In the genomic region with DNA sequence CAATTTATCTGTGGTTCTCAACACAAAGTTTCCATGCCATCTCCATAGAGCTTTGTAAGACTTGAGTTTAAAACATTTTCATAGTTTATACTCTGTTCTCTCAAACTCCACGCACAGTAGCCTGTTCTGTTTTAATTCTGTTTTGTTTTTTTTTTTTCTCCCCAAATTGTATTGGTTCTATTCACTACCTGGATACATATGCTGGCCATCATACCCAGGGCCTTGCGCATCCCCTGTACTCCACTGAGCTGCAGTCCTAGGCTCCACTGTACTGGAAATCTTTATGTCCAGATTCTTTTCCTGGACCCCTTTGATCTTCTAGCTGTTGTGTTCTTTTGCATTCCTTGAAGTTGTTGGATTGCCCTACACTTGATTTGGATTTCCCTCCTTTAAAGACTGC, we compare ENCODE assay signal across 19 mouse cellular contexts. TPM values are rescaled to one million over a fixed set of nuclear protein-coding genes. Genes with fewer than 3 reads are reported as not detected.
DNase-seq lines count a peak whose midpoint lies in the region; ATAC-seq and TF ChIP-seq lines count a peak whose summit lies in the region.
"Had no signal": no experiment of that assay in that cellular context is flagged by ENCODE, and none has a peak within 500 bp of the region (broad histone marks: within the 10 kb centered on the region; RNA-seq: fewer than 3 reads in every experiment).

No protein-coding gene starts in this region.

- H3K4me1 ChIP-seq in lung, embryonic 15.5 days, result peaks cover 19% of the 10 kb centered on the region
- H3K4me1 ChIP-seq in G1E (ENCODE audit: insufficient read depth, low read depth, low read length), result peaks cover 93% of the 10 kb centered on the region
- peaks cover 31% of the 10 kb centered on the region for H3K4me1 ChIP-seq in embryonic facial prominence, embryonic 13.5 days
- peaks cover 97% of the 10 kb centered on the region for H3K4me1 ChIP-seq in megakaryocyte, embryonic 14.5 days
- H3K4me1 ChIP-seq in kidney, adult 2 months (ENCODE audit: control insufficient read depth, insufficient read depth, low read length), result peaks cover 19% of the 10 kb centered on the region; the same call in 1 of the 2 replicates

- H3K36me3 ChIP-seq in lung, embryonic 15.5 days, result no peaks in the 10 kb centered on the region
- peaks cover 76% of the 10 kb centered on the region for H3K36me3 ChIP-seq in G1E (replicated peaks)
- H3K36me3 ChIP-seq in embryonic facial prominence, embryonic 13.5 days, result no peaks in the 10 kb centered on the region
- H3K36me3 ChIP-seq in megakaryocyte, embryonic 14.5 days (replicated peaks; ENCODE audit: low read length), result no peaks in the 10 kb centered on the region
- no peaks in the 10 kb centered on the region for H3K36me3 ChIP-seq in kidney, adult 2 months (ENCODE audit: control insufficient read depth, insufficient read depth, low read length)
- H3K36me3 ChIP-seq: forebrain, embryonic 15.5 days; heart, embryonic 10.5 days; hindbrain, embryonic 13.5 days; limb, embryonic 10.5 days; neural tube, embryonic 13.5 days had no signal

- H3K9me3 ChIP-seq in lung, embryonic 15.5 days, result no peaks in the 10 kb centered on the region
- no peaks in the 10 kb centered on the region for H3K9me3 ChIP-seq in G1E (replicated peaks)
- H3K9me3 ChIP-seq in embryonic facial prominence, embryonic 13.5 days, result no peaks in the 10 kb centered on the region
- H3K9me3 ChIP-seq in megakaryocyte, embryonic 14.5 days, result no peaks in the 10 kb centered on the region
- H3K9me3 ChIP-seq: forebrain, embryonic 15.5 days; heart, embryonic 10.5 days; hindbrain, embryonic 13.5 days; limb, embryonic 10.5 days; neural tube, embryonic 13.5 days had no signal

- no peak for TF ChIP-seq CTCF in G1E (IDR thresholded peaks at IDR 0.05; ENCODE audit: low read depth, low read length)
- no peak for TF ChIP-seq CTCF in kidney, adult 2 months (conservative IDR thresholded peaks at IDR 0.05; ENCODE audit: insufficient read depth, insufficient read length, low read depth, low read length)

- TF ChIP-seq POLR2A in kidney, adult 2 months (IDR thresholded peaks at IDR 0.05; ENCODE audit: low read depth, low read length), result no peak

- H3K27ac ChIP-seq in lung, embryonic 15.5 days, result 0 out of 2 replicates have a peak overlapping the region, but pooled peaks have one; percentile 7
- 0 out of 2 replicates have a peak overlapping the region, but pooled peaks have one; percentile 11 for H3K27ac ChIP-seq in embryonic facial prominence, embryonic 13.5 days
- no peak overlapping the region for H3K27ac ChIP-seq in kidney, adult 2 months (ENCODE audit: insufficient read depth, low read depth, low read length)
- H3K27ac ChIP-seq: forebrain, embryonic 15.5 days; hindbrain, embryonic 13.5 days; neural tube, embryonic 13.5 days had no signal

- no peak overlapping the region for H3K4me2 ChIP-seq in lung, embryonic 15.5 days
- H3K4me2 ChIP-seq in embryonic facial prominence, embryonic 13.5 days, result no peak overlapping the region
- H3K4me2 ChIP-seq: forebrain, embryonic 15.5 days; hindbrain, embryonic 13.5 days; neural tube, embryonic 13.5 days had no signal

- no peak overlapping the region for H3K9ac ChIP-seq in lung, embryonic 15.5 days
- no peak overlapping the region for H3K9ac ChIP-seq in embryonic facial prominence, embryonic 13.5 days
- H3K9ac ChIP-seq: forebrain, embryonic 15.5 days; hindbrain, embryonic 13.5 days; liver, embryonic 14.5 days; neural tube, embryonic 13.5 days had no signal

- no peak for ATAC-seq in lung, embryonic 15.5 days (ENCODE audit: borderline replicate concordance, extremely low read depth, low FRiP score, low TSS enrichment)
- no peak for ATAC-seq in G1E (ENCODE audit: extremely low read depth, insufficient number of reproducible peaks, low FRiP score, poor library complexity, severe bottlenecking)
- ATAC-seq in embryonic facial prominence, embryonic 13.5 days (ENCODE audit: insufficient number of reproducible peaks, insufficient read depth, low FRiP score, low TSS enrichment, low read depth), result no peak
- ATAC-seq: forebrain, embryonic 15.5 days had no signal

- no peaks in the 10 kb centered on the region for H3K27me3 ChIP-seq in lung, embryonic 15.5 days
- H3K27me3 ChIP-seq in G1E (ENCODE audit: insufficient read depth, low read length), result no peaks in the 10 kb centered on the region
- no peaks in the 10 kb centered on the region for H3K27me3 ChIP-seq in embryonic facial prominence, embryonic 13.5 days
- no peaks in the 10 kb centered on the region for H3K27me3 ChIP-seq in megakaryocyte, embryonic 14.5 days (replicated peaks)
- H3K27me3 ChIP-seq in kidney, adult 2 months (replicated peaks; ENCODE audit: control insufficient read depth, insufficient read depth, low read length), result no peaks in the 10 kb centered on the region
- H3K27me3 ChIP-seq: forebrain, embryonic 15.5 days; hindbrain, embryonic 13.5 days; neural tube, embryonic 13.5 days had no signal

- WGBS in lung, embryonic 15.5 days, result 94% methylated on average over 2 of the region's 2 CpGs
- 92% methylated on average over 2 of the region's 2 CpGs for WGBS in embryonic facial prominence, embryonic 13.5 days
- WGBS in kidney, adult 2 months, result 100% methylated on average over 2 of the region's 2 CpGs

- DNase-seq in lung, postnatal 36 days, result no peak
- no peak for DNase-seq in G1E (ENCODE audit: low spot score)
- DNase-seq in kidney, adult 2 months, result no peak
- DNase-seq in frontal cortex, postnatal 25 days (ENCODE audit: low spot score in 2 of 2), result no peak
- DNase-seq: adrenal gland, postnatal 25 days; cerebellum, adult 8-10 months; heart, postnatal 14 days; kidney, adult 8-10 months; kidney, postnatal 4 days; midbrain, embryonic 14.5 days had no signal

- H3K4me3 ChIP-seq in lung, embryonic 15.5 days, result no peak overlapping the region
- H3K4me3 ChIP-seq in G1E (ENCODE audit: low read depth, low read length), result peak overlapping the region; percentile 36; the same call in 1 of the 2 replicates
- H3K4me3 ChIP-seq in embryonic facial prominence, embryonic 13.5 days, result no peak overlapping the region
- peak overlapping the region; percentile 90 for H3K4me3 ChIP-seq in megakaryocyte, embryonic 14.5 days (replicated peaks)
- no peak overlapping the region for H3K4me3 ChIP-seq in kidney, adult 2 months (ENCODE audit: insufficient read depth, low read depth, low read length)
- H3K4me3 ChIP-seq: forebrain, embryonic 15.5 days; heart, embryonic 10.5 days; hindbrain, embryonic 13.5 days; limb, embryonic 10.5 days; neural tube, embryonic 13.5 days had no signal

RNA-seq across cellular contexts. Expression of a gene that starts 56.2 kb away (rescaled TPM):
- 24.2 and 29.4 TPM in 2 replicates for polyA plus RNA-seq in lung, embryonic 15.5 days (2015; fragmentation: Nextera tagmentation; extraction: Ambion mirVana)
- 330 and 365 TPM in 2 replicates for total RNA-seq in G1E (2014; fragmentation: Nextera tagmentation)
- total RNA-seq in G1E (2017), result 145 and 161 TPM in 2 replicates
- 107 and 141 TPM in 2 replicates for polyA plus RNA-seq in G1E (2012)
- polyA plus RNA-seq in embryonic facial prominence, embryonic 13.5 days (2015; fragmentation: Nextera tagmentation; extraction: Ambion mirVana), result 34.8 and 36.5 TPM in 2 replicates
- polyA plus RNA-seq in megakaryocyte, embryonic 14.5 days (2012; ENCODE audit: insufficient read depth, low replicate concordance), result 9.3 and 12.0 TPM in 2 replicates
- 34.0 and 34.1 TPM in 2 replicates for polyA plus RNA-seq in kidney, adult 2 months (2012; rRNA removed)

Comparison
In these comparisons a context has a peak if more than half of its experiments do, and no peak if none do; other contexts are left out.
1. H3K4me3 ChIP-seq: peak in G1E (single experiment) and megakaryocyte, embryonic 14.5 days (single experiment); none in lung, embryonic 15.5 days (single experiment), embryonic facial prominence, embryonic 13.5 days (single experiment) and kidney, adult 2 months (single experiment).